ENCODE assay signal across 10 mouse cellular contexts in genomic region chr5:118015028-118015427, GRCm38 (mm10). TPM values are rescaled to one million over a fixed set of nuclear protein-coding genes. Genes with fewer than 3 reads are reported as not detected.
A peak's percentile ranks its signal among the peaks of the same experiment; 100 is the strongest.
DNase-seq lines count a peak whose midpoint lies in the region; ATAC-seq and TF ChIP-seq lines count a peak whose summit lies in the region.
"Had no signal": no experiment of that assay in that cellular context is flagged by ENCODE, and none has a peak within 500 bp of the region (broad histone marks: within the 10 kb centered on the region; RNA-seq: fewer than 3 reads in every experiment).

No protein-coding gene starts in this region.

- ATAC-seq in midbrain, embryonic 13.5 days: peak; percentile 51
- no peak for ATAC-seq in midbrain, embryonic 15.5 days (replicated peaks)
- peak; percentile 34 for ATAC-seq in forebrain, embryonic 16.5 days
- no peak for ATAC-seq in intestine, embryonic 16.5 days

- no peak overlapping the region for H3K9ac ChIP-seq in midbrain, embryonic 13.5 days (replicated peaks)
- H3K9ac ChIP-seq in midbrain, embryonic 15.5 days: no peak overlapping the region
- H3K9ac ChIP-seq in forebrain, embryonic 16.5 days (replicated peaks; ENCODE audit: low read depth, low read length): no peak overlapping the region
- no peak overlapping the region for H3K9ac ChIP-seq in intestine, embryonic 16.5 days (ENCODE audit: low read depth, low read length)
- H3K9ac ChIP-seq: hindbrain, embryonic 15.5 days had no signal

- no peak overlapping the region for H3K4me3 ChIP-seq in midbrain, embryonic 13.5 days (replicated peaks)
- H3K4me3 ChIP-seq in midbrain, embryonic 15.5 days: no peak overlapping the region
- no peak overlapping the region for H3K4me3 ChIP-seq in forebrain, embryonic 16.5 days (replicated peaks; ENCODE audit: low read length)
- H3K4me3 ChIP-seq in kidney, adult 2 months (ENCODE audit: insufficient read depth, low read depth, low read length): no peak overlapping the region
- H3K4me3 ChIP-seq in intestine, embryonic 16.5 days (ENCODE audit: low read length): no peak overlapping the region
- H3K4me3 ChIP-seq: hindbrain, embryonic 15.5 days; myocyte had no signal

- H3K4me2 ChIP-seq in midbrain, embryonic 13.5 days (replicated peaks): no peak overlapping the region
- no peak overlapping the region for H3K4me2 ChIP-seq in midbrain, embryonic 15.5 days
- no peak overlapping the region for H3K4me2 ChIP-seq in forebrain, embryonic 16.5 days (ENCODE audit: low read length)
- no peak overlapping the region for H3K4me2 ChIP-seq in intestine, embryonic 16.5 days (ENCODE audit: low read depth, low read length)
- H3K4me2 ChIP-seq: hindbrain, embryonic 15.5 days had no signal

- DNase-seq in adrenal gland, postnatal 14 days: peak; percentile 97
- peak; percentile 90 for DNase-seq in kidney, adult 2 months
- DNase-seq in testis, postnatal 14 days (ENCODE audit: low spot score): peak; percentile 75
- DNase-seq in thymus, postnatal 14 days: no peak

- no peak for TF ChIP-seq CTCF in kidney, adult 2 months (conservative IDR thresholded peaks at IDR 0.05; ENCODE audit: insufficient read depth, insufficient read length, low read depth, low read length)

- peaks cover 33% of the 10 kb centered on the region for H3K4me1 ChIP-seq in midbrain, embryonic 13.5 days (replicated peaks)
- H3K4me1 ChIP-seq in midbrain, embryonic 15.5 days: peaks cover 20% of the 10 kb centered on the region; the same call in 1 of the 2 replicates
- peaks cover 13% of the 10 kb centered on the region for H3K4me1 ChIP-seq in forebrain, embryonic 16.5 days (replicated peaks; ENCODE audit: control insufficient read depth, insufficient read depth, low read length)
- H3K4me1 ChIP-seq in kidney, adult 2 months (ENCODE audit: control insufficient read depth, insufficient read depth, low read length): no peaks in the 10 kb centered on the region
- H3K4me1 ChIP-seq in intestine, embryonic 16.5 days (ENCODE audit: control insufficient read depth, insufficient read depth, low read length): peaks cover 5% of the 10 kb centered on the region

- 0 out of 2 replicates have a peak overlapping the region, but pooled peaks have one; percentile 19 for H3K27ac ChIP-seq in midbrain, embryonic 13.5 days
- H3K27ac ChIP-seq in midbrain, embryonic 15.5 days: no peak overlapping the region
- H3K27ac ChIP-seq in forebrain, embryonic 16.5 days (ENCODE audit: low read length): no peak overlapping the region
- no peak overlapping the region for H3K27ac ChIP-seq in kidney, adult 2 months (ENCODE audit: insufficient read depth, low read depth, low read length)
- H3K27ac ChIP-seq in intestine, embryonic 16.5 days (ENCODE audit: low read length): no peak overlapping the region
- H3K27ac ChIP-seq: hindbrain, embryonic 15.5 days had no signal

- no peaks in the 10 kb centered on the region for H3K27me3 ChIP-seq in midbrain, embryonic 13.5 days
- H3K27me3 ChIP-seq in midbrain, embryonic 15.5 days (replicated peaks): no peaks in the 10 kb centered on the region
- no peaks in the 10 kb centered on the region for H3K27me3 ChIP-seq in forebrain, embryonic 16.5 days (replicated peaks; ENCODE audit: control insufficient read depth, insufficient read depth, low read length)
- H3K27me3 ChIP-seq in kidney, adult 2 months (replicated peaks; ENCODE audit: control insufficient read depth, insufficient read depth, low read length): no peaks in the 10 kb centered on the region
- no peaks in the 10 kb centered on the region for H3K27me3 ChIP-seq in intestine, embryonic 16.5 days (replicated peaks; ENCODE audit: control insufficient read depth, insufficient read depth, low read length)
- H3K27me3 ChIP-seq: hindbrain, embryonic 15.5 days had no signal

- no peaks in the 10 kb centered on the region for H3K9me3 ChIP-seq in midbrain, embryonic 13.5 days
- H3K9me3 ChIP-seq in midbrain, embryonic 15.5 days: no peaks in the 10 kb centered on the region
- no peaks in the 10 kb centered on the region for H3K9me3 ChIP-seq in forebrain, embryonic 16.5 days (ENCODE audit: control insufficient read depth, low read length)
- H3K9me3 ChIP-seq in intestine, embryonic 16.5 days (ENCODE audit: control insufficient read depth, low read length): no peaks in the 10 kb centered on the region
- H3K9me3 ChIP-seq: hindbrain, embryonic 15.5 days had no signal

- H3K36me3 ChIP-seq in midbrain, embryonic 13.5 days: peaks cover 11% of the 10 kb centered on the region
- 0 out of 2 replicates have a peak, but pooled peaks cover 6% of the 10 kb centered on the region for H3K36me3 ChIP-seq in midbrain, embryonic 15.5 days (replicated peaks)
- H3K36me3 ChIP-seq in forebrain, embryonic 16.5 days (ENCODE audit: control insufficient read depth, insufficient read depth): no peaks in the 10 kb centered on the region
- H3K36me3 ChIP-seq in kidney, adult 2 months (ENCODE audit: control insufficient read depth, insufficient read depth, low read length): no peaks in the 10 kb centered on the region
- H3K36me3 ChIP-seq in intestine, embryonic 16.5 days (ENCODE audit: control insufficient read depth, insufficient read depth, low read length): no peaks in the 10 kb centered on the region
- H3K36me3 ChIP-seq: hindbrain, embryonic 15.5 days had no signal

- 22% methylated on average over 12 of the region's 12 CpGs for WGBS in midbrain, embryonic 13.5 days
- WGBS in midbrain, embryonic 15.5 days: 13% methylated on average over 12 of the region's 12 CpGs
- WGBS in forebrain, embryonic 16.5 days: 9% methylated on average over 12 of the region's 12 CpGs
- WGBS in kidney, adult 2 months: 15% methylated on average over 12 of the region's 12 CpGs
- WGBS in intestine, embryonic 16.5 days: 27% methylated on average over 12 of the region's 12 CpGs

- no peak for TF ChIP-seq POLR2A in kidney, adult 2 months (IDR thresholded peaks at IDR 0.05; ENCODE audit: low read depth, low read length)

RNA-seq across cellular contexts. Expression of gene Tesc, which starts 12.5 kb away (rescaled TPM):
- polyA plus RNA-seq in midbrain, embryonic 13.5 days (2015; fragmentation: Nextera tagmentation; extraction: Ambion mirVana): 2.9 TPM in 2 replicates
- polyA plus RNA-seq in midbrain, embryonic 15.5 days (2015; fragmentation: Nextera tagmentation; extraction: Ambion mirVana): 6.5 and 7.9 TPM in 2 replicates
- 78.8 and 80.8 TPM in 2 replicates for total RNA-seq in adrenal gland, postnatal 14 days (2021)
- 7.7 and 10.3 TPM in 2 replicates for polyA plus RNA-seq in forebrain, embryonic 16.5 days (2015; fragmentation: Nextera tagmentation; extraction: Ambion mirVana)
- 33.3 and 38.1 TPM in 2 replicates for polyA plus RNA-seq in kidney, adult 2 months (2012; rRNA removed)
- polyA plus RNA-seq in intestine, embryonic 16.5 days (2015; fragmentation: Nextera tagmentation; extraction: Ambion mirVana): 3.6 and 4.0 TPM in 2 replicates

RNA-seq across cellular contexts. Expression of gene Fbxo21, which starts 38.5 kb away (rescaled TPM):
- 152 and 154 TPM in 2 replicates for polyA plus RNA-seq in midbrain, embryonic 13.5 days (2015; fragmentation: Nextera tagmentation; extraction: Ambion mirVana)
- polyA plus RNA-seq in midbrain, embryonic 15.5 days (2015; fragmentation: Nextera tagmentation; extraction: Ambion mirVana): 179 and 183 TPM in 2 replicates
- 77.8 and 121 TPM in 2 replicates for total RNA-seq in adrenal gland, postnatal 14 days (2021)
- 203 and 214 TPM in 2 replicates for polyA plus RNA-seq in forebrain, embryonic 16.5 days (2015; fragmentation: Nextera tagmentation; extraction: Ambion mirVana)
- 67.4 and 75.6 TPM in 2 replicates for polyA plus RNA-seq in kidney, adult 2 months (2012; rRNA removed)
- polyA plus RNA-seq in intestine, embryonic 16.5 days (2015; fragmentation: Nextera tagmentation; extraction: Ambion mirVana): 50.1 and 51.0 TPM in 2 replicates

Comparison
In these comparisons a context has a peak if more than half of its experiments do, and no peak if none do; other contexts are left out.
1. ATAC-seq: peak in midbrain, embryonic 13.5 days (single experiment) and forebrain, embryonic 16.5 days (single experiment); none in midbrain, embryonic 15.5 days (single experiment) and intestine, embryonic 16.5 days (single experiment).